Mouse (Mus musculus): Measurements from ENCODE around the gene Gm7030. TPM values are rescaled to one million over a fixed set of nuclear protein-coding genes. Genes with fewer than 3 reads are reported as not detected.
A peak's percentile ranks its signal among the peaks of the same experiment; 100 is the strongest.
"Not testable (repeated sequence)": the region's sequence is repeated elsewhere in the genome, so short reads cannot be mapped to it uniquely, and the experiment has no call there.

The Gm7030 gene
- total and polyA plus RNA-seq, 3 experiments: not detected

GRCm38 (mm10) chr17:36169753-36170152 is 40.5 kb upstream of the Gm7030 start:
- no peaks in the 10 kb centered on the region for H3K4me1 ChIP-seq (ENCODE audit: control insufficient read depth in 1 of 2, insufficient read depth in 2 of 2)
- no peak overlapping the region for H3K27ac ChIP-seq (ENCODE audit: insufficient read depth, low read depth)
- TF ChIP-seq IRF4 (IDR thresholded peaks at IDR 0.05; ENCODE audit: low read depth, low read length): no peak
- TF ChIP-seq SIN3A (IDR thresholded peaks at IDR 0.05; ENCODE audit: low read length): no peak
- no peak for TF ChIP-seq MYC (IDR thresholded peaks at IDR 0.05; ENCODE audit: low read depth, low read length)
- no peak for TF ChIP-seq MAZ (IDR thresholded peaks at IDR 0.05; ENCODE audit: low read depth, low read length)
- no peak for TF ChIP-seq EP300 (IDR thresholded peaks at IDR 0.05; ENCODE audit: low read length)
- TF ChIP-seq BHLHE40 (IDR thresholded peaks at IDR 0.05; ENCODE audit: low read depth, low read length): no peak
- TF ChIP-seq TBP (conservative IDR thresholded peaks at IDR 0.05; ENCODE audit: low read depth, low read length): no peak
- H3K27me3 ChIP-seq (replicated peaks): no peaks in the 10 kb centered on the region
- dilution Hi-C loops (cut with MboI; ENCODE audit: extremely low pct_ligation_motif_present, extremely low pct_unique_long_range_greater_than_20kb, low sequenced_read_pairs) (no loop called here), in situ Hi-C loops (cut with MboI; ENCODE audit: low pct_ligation_motif_present, low pct_unique_long_range_greater_than_20kb, low sequenced_read_pairs) (no loop called here)
- no peaks in the 10 kb centered on the region for H3K36me3 ChIP-seq (replicated peaks in 1 of 2; ENCODE audit: control insufficient read depth in 1 of 2, insufficient read depth in 1 of 2, low read length in 1 of 2)
- no peak overlapping the region for H3K4me3 ChIP-seq (replicated peaks in 1 of 3; ENCODE audit: low read depth in 2 of 3, low read length in 2 of 3, poor library complexity in 1 of 3)
- H3K9me3 ChIP-seq (replicated peaks; ENCODE audit: low read length): no peaks in the 10 kb centered on the region
- no peak overlapping the region for H3K4me2 ChIP-seq (ENCODE audit: insufficient read depth, low read depth, poor library complexity, severe bottlenecking)
- no peaks in the 10 kb centered on the region for H3K79me2 ChIP-seq (replicated peaks; ENCODE audit: control insufficient read depth, extremely low read depth, insufficient read depth, poor library complexity, severe bottlenecking)
- H3K9ac ChIP-seq (ENCODE audit: insufficient read depth, low read depth): no peak overlapping the region
- no peak for DNase-seq (ENCODE audit: extremely low read depth)

- DNase-seq (ENCODE audit: extremely low read depth); H3K9me3 ChIP-seq (replicated peaks; ENCODE audit: low read length); dilution Hi-C loops (cut with MboI; ENCODE audit: extremely low pct_ligation_motif_present, extremely low pct_unique_long_range_greater_than_20kb, low sequenced_read_pairs); H3K79me2 ChIP-seq (replicated peaks; ENCODE audit: control insufficient read depth, extremely low read depth, insufficient read depth, poor library complexity, severe bottlenecking); H3K4me1 ChIP-seq (ENCODE audit: control insufficient read depth in 1 of 2, insufficient read depth in 2 of 2); in situ Hi-C loops (cut with MboI; ENCODE audit: low pct_ligation_motif_present, low pct_unique_long_range_greater_than_20kb, low sequenced_read_pairs); H3K9ac ChIP-seq (ENCODE audit: insufficient read depth, low read depth); H3K27ac ChIP-seq (ENCODE audit: insufficient read depth, low read depth); H3K36me3 ChIP-seq (replicated peaks in 1 of 2; ENCODE audit: control insufficient read depth in 1 of 2, insufficient read depth in 1 of 2, low read length in 1 of 2); H3K4me2 ChIP-seq (ENCODE audit: insufficient read depth, low read depth, poor library complexity, severe bottlenecking); H3K27me3 ChIP-seq (replicated peaks); H3K4me3 ChIP-seq (replicated peaks in 1 of 3; ENCODE audit: low read depth in 2 of 3, low read length in 2 of 3, poor library complexity in 1 of 3): not testable (repeated sequence)
These were observed 39.9 kb upstream of the Gm7030 start for GRCm38 (mm10) chr17:36169094-36169493.

- H3K4me3 ChIP-seq (replicated peaks in 1 of 3; ENCODE audit: low read depth in 2 of 3, low read length in 2 of 3, poor library complexity in 1 of 3): peak within 1 kb of the TSS in 1 of 3 experiments; percentile 35
- H3K36me3 ChIP-seq (replicated peaks in 1 of 2; ENCODE audit: control insufficient read depth in 1 of 2, insufficient read depth in 1 of 2, low read length in 1 of 2): no peaks in the 10 kb centered on the region
- TF ChIP-seq E2F4 (IDR thresholded peaks at IDR 0.05; ENCODE audit: insufficient replicate concordance, low read depth, low read length) (no peak), MEF2A (IDR thresholded peaks at IDR 0.05; ENCODE audit: borderline replicate concordance, low read depth, low read length) (no peak), SMC3 (IDR thresholded peaks at IDR 0.05; ENCODE audit: low read depth, low read length) (no peak), POLR2AphosphoS2 (IDR thresholded peaks at IDR 0.05; ENCODE audit: low read depth, low read length) (no peak), ZC3H11A (IDR thresholded peaks at IDR 0.05; ENCODE audit: low read depth, low read length) (no peak), USF2 (conservative IDR thresholded peaks at IDR 0.05; ENCODE audit: low read depth, low read length) (no peak), SIN3A (IDR thresholded peaks at IDR 0.05; ENCODE audit: low read length) (no peak), MAX (IDR thresholded peaks at IDR 0.05; ENCODE audit: low read length) (no peak), MAZ (IDR thresholded peaks at IDR 0.05; ENCODE audit: low read depth, low read length) (no peak), ZKSCAN1 (IDR thresholded peaks at IDR 0.05; ENCODE audit: borderline replicate concordance, low read depth, low read length) (no peak), NRF1 (IDR thresholded peaks at IDR 0.05; ENCODE audit: low read depth, low read length) (no peak), RCOR1 (conservative IDR thresholded peaks at IDR 0.05; ENCODE audit: low read depth, low read length) (no peak), BHLHE40 (IDR thresholded peaks at IDR 0.05; ENCODE audit: low read depth, low read length) (no peak)
- H3K4me1 ChIP-seq (ENCODE audit: control insufficient read depth in 1 of 2, insufficient read depth in 2 of 2): no peaks in the 10 kb centered on the region
- H3K9ac ChIP-seq (ENCODE audit: insufficient read depth, low read depth): no peak within 1 kb of the TSS
- dilution Hi-C loops (cut with MboI; ENCODE audit: extremely low pct_ligation_motif_present, extremely low pct_unique_long_range_greater_than_20kb, low sequenced_read_pairs) (no loop called here), in situ Hi-C loops (cut with MboI; ENCODE audit: low pct_ligation_motif_present, low pct_unique_long_range_greater_than_20kb, low sequenced_read_pairs) (no loop called here)
- H3K27ac ChIP-seq (ENCODE audit: insufficient read depth, low read depth): no peak within 1 kb of the TSS
- H3K9me3 ChIP-seq (replicated peaks; ENCODE audit: low read length): no peaks in the 10 kb centered on the region
- no peaks in the 10 kb centered on the region for H3K79me2 ChIP-seq (replicated peaks; ENCODE audit: control insufficient read depth, extremely low read depth, insufficient read depth, poor library complexity, severe bottlenecking)
- H3K4me2 ChIP-seq (ENCODE audit: insufficient read depth, low read depth, poor library complexity, severe bottlenecking): no peak within 1 kb of the TSS
- no peak for DNase-seq (ENCODE audit: extremely low read depth)
- H3K27me3 ChIP-seq (replicated peaks): no peaks in the 10 kb centered on the region
These were observed 38.9 kb upstream of the Gm7030 start, which contains the start of gene Gm8909 for GRCm38 (mm10) chr17:36168039-36168652. Gene Gm8909 (minus strand): TSS chr17:36168537.

Measured in CH12.LX (cell line).